Mouse (Mus musculus): ENCODE results near the gene Snap29. TPM values are rescaled to one million over a fixed set of nuclear protein-coding genes. Genes with fewer than 3 reads are reported as not detected.

Gene Snap29
- polyA plus RNA-seq, 1 experiment from 2014 or later, result 20.5 TPM

- Histone ChIP-seq H3K36me3 (peaks cover 55% of the 10 kb centered on the region), H3K9ac (no peak overlapping the region), H3K9me3 (no peaks in the 10 kb centered on the region), H3K4me2 (no peak overlapping the region), H3K4me3 (no peak overlapping the region), H3K4me1 (no peaks in the 10 kb centered on the region), H3K27me3 (no peaks in the 10 kb centered on the region), H3K27ac (no peak overlapping the region)
- ATAC-seq (ENCODE audit: insufficient number of reproducible peaks, low FRiP score, low TSS enrichment, low read depth), result no peak
- 79% methylated on average over 3 of the region's 3 CpGs for WGBS
Observed at GRCm38 (mm10) chr16:17423021-17423420, 17.2 kb downstream of the Snap29 start.

- H3K36me3 ChIP-seq, result peaks cover 21% of the 10 kb centered on the region
- H3K9ac ChIP-seq, result no peak overlapping the region
- H3K4me3 ChIP-seq, result no peak overlapping the region
- H3K4me1 ChIP-seq, result no peaks in the 10 kb centered on the region
- H3K4me2 ChIP-seq, result no peak overlapping the region
- H3K9me3 ChIP-seq, result no peaks in the 10 kb centered on the region
- no peak overlapping the region for H3K27ac ChIP-seq
- H3K27me3 ChIP-seq, result no peaks in the 10 kb centered on the region
- WGBS, result 59% methylated on average over 2 of the region's 2 CpGs
- no peak for ATAC-seq (ENCODE audit: insufficient number of reproducible peaks, low FRiP score, low TSS enrichment, low read depth)
Observed at GRCm38 (mm10) chr16:17432576-17432975, 26.8 kb downstream of the Snap29 start.

- peaks cover 19% of the 10 kb centered on the region for H3K4me1 ChIP-seq
- peak; percentile 94 for ATAC-seq (ENCODE audit: insufficient number of reproducible peaks, low FRiP score, low TSS enrichment, low read depth)
- no peaks in the 10 kb centered on the region for H3K9me3 ChIP-seq
- H3K4me3 ChIP-seq, result peak within 1 kb of the TSS; percentile 93
- H3K27ac ChIP-seq, result peak within 1 kb of the TSS; percentile 96
- H3K4me2 ChIP-seq, result peak within 1 kb of the TSS; percentile 67
- H3K9ac ChIP-seq, result peak within 1 kb of the TSS; percentile 91
- H3K27me3 ChIP-seq, result no peaks in the 10 kb centered on the region
- under 1% methylated on average over 63 of the region's 63 CpGs for WGBS
- H3K36me3 ChIP-seq, result peaks cover 12% of the 10 kb centered on the region
Observed at GRCm38 (mm10) chr16:17451541-17452372, 46.0 kb downstream of the Snap29 start, which contains the start of gene Crkl. Crkl (plus strand) TSS chr16:17451987.

GRCm38 (mm10) chr16:17452373-17452715, 46.6 kb downstream of the Snap29 start:
- H3K9me3 ChIP-seq, result no peaks in the 10 kb centered on the region
- H3K27ac ChIP-seq, result peak overlapping the region; percentile 96
- peak overlapping the region; percentile 93 for H3K4me3 ChIP-seq
- peak overlapping the region; percentile 91 for H3K9ac ChIP-seq
- peaks cover 15% of the 10 kb centered on the region for H3K36me3 ChIP-seq
- WGBS, result under 1% methylated on average over 24 of the region's 24 CpGs
- H3K4me1 ChIP-seq, result peaks cover 22% of the 10 kb centered on the region
- H3K4me2 ChIP-seq, result peak overlapping the region; percentile 67
- no peaks in the 10 kb centered on the region for H3K27me3 ChIP-seq
- ATAC-seq (ENCODE audit: insufficient number of reproducible peaks, low FRiP score, low TSS enrichment, low read depth), result no peak

- no peak for ATAC-seq (ENCODE audit: insufficient number of reproducible peaks, low FRiP score, low TSS enrichment, low read depth)
- Histone ChIP-seq H3K36me3 (peaks cover 32% of the 10 kb centered on the region), H3K4me1 (peaks cover 22% of the 10 kb centered on the region), H3K4me2 (no peak overlapping the region), H3K9me3 (no peaks in the 10 kb centered on the region), H3K27me3 (no peaks in the 10 kb centered on the region), H3K4me3 (no peak overlapping the region), H3K9ac (no peak overlapping the region), H3K27ac (no peak overlapping the region)
- 94% methylated on average over 1 of the region's 1 CpGs for WGBS
Observed at GRCm38 (mm10) chr16:17456901-17457300, 51.1 kb downstream of the Snap29 start.

GRCm38 (mm10) chr16:17460254-17460653, 54.5 kb downstream of the Snap29 start:
- H3K36me3 ChIP-seq, result peaks cover 32% of the 10 kb centered on the region
- WGBS, result 87% methylated on average over 4 of the region's 4 CpGs

GRCm38 (mm10) chr16:17461596-17461995, 55.8 kb downstream of the Snap29 start:
- WGBS, result 83% methylated on average over 1 of the region's 1 CpGs
- no peak overlapping the region for H3K27ac ChIP-seq
- H3K27me3 ChIP-seq, result no peaks in the 10 kb centered on the region
- H3K9me3 ChIP-seq, result no peaks in the 10 kb centered on the region
- no peak for ATAC-seq (ENCODE audit: insufficient number of reproducible peaks, low FRiP score, low TSS enrichment, low read depth)
- no peak overlapping the region for H3K4me3 ChIP-seq
- H3K9ac ChIP-seq, result no peak overlapping the region
- peaks cover 24% of the 10 kb centered on the region for H3K36me3 ChIP-seq
- H3K4me2 ChIP-seq, result no peak overlapping the region
- peaks cover 5% of the 10 kb centered on the region; the same call in 1 of the 2 replicates for H3K4me1 ChIP-seq

More at GRCm38 (mm10) chr16:17460254-17460653, 54.5 kb downstream of the Snap29 start:
- Histone ChIP-seq H3K27ac (no peak overlapping the region), H3K9me3 (no peaks in the 10 kb centered on the region), H3K9ac (no peak overlapping the region), H3K4me2 (no peak overlapping the region), H3K27me3 (no peaks in the 10 kb centered on the region), H3K4me1 (peaks cover 12% of the 10 kb centered on the region; the same call in 1 of the 2 replicates), H3K4me3 (no peak overlapping the region)
- no peak for ATAC-seq (ENCODE audit: insufficient number of reproducible peaks, low FRiP score, low TSS enrichment, low read depth)

GRCm38 (mm10) chr16:17463184-17463583, 57.4 kb downstream of the Snap29 start:
- H3K27me3 ChIP-seq, result no peaks in the 10 kb centered on the region
- no peak overlapping the region for H3K4me2 ChIP-seq
- H3K9me3 ChIP-seq, result no peaks in the 10 kb centered on the region
- WGBS, result 83% methylated on average over 2 of the region's 2 CpGs
- ATAC-seq (ENCODE audit: insufficient number of reproducible peaks, low FRiP score, low TSS enrichment, low read depth), result no peak
- no peak overlapping the region for H3K9ac ChIP-seq
- no peak overlapping the region for H3K27ac ChIP-seq
- H3K4me1 ChIP-seq, result no peaks in the 10 kb centered on the region
- H3K4me3 ChIP-seq, result no peak overlapping the region
- peaks cover 17% of the 10 kb centered on the region for H3K36me3 ChIP-seq

- H3K9me3 ChIP-seq, result no peaks in the 10 kb centered on the region
- no peaks in the 10 kb centered on the region for H3K4me1 ChIP-seq
- no peak overlapping the region for H3K9ac ChIP-seq
- H3K27ac ChIP-seq, result no peak overlapping the region
- no peaks in the 10 kb centered on the region for H3K27me3 ChIP-seq
- 84% methylated on average over 4 of the region's 4 CpGs for WGBS
- no peak for ATAC-seq (ENCODE audit: insufficient number of reproducible peaks, low FRiP score, low TSS enrichment, low read depth)
- H3K4me3 ChIP-seq, result no peak overlapping the region
- peaks cover 20% of the 10 kb centered on the region for H3K36me3 ChIP-seq
- no peak overlapping the region for H3K4me2 ChIP-seq
Observed at GRCm38 (mm10) chr16:17466875-17467663, 61.3 kb downstream of the Snap29 start.

- H3K9ac ChIP-seq, result no peak overlapping the region
- no peak overlapping the region for H3K4me3 ChIP-seq
- H3K9me3 ChIP-seq, result no peaks in the 10 kb centered on the region
- H3K27ac ChIP-seq, result no peak overlapping the region
- H3K4me1 ChIP-seq, result no peaks in the 10 kb centered on the region
- no peaks in the 10 kb centered on the region for H3K27me3 ChIP-seq
- no peak for ATAC-seq (ENCODE audit: insufficient number of reproducible peaks, low FRiP score, low TSS enrichment, low read depth)
- peaks cover 32% of the 10 kb centered on the region for H3K36me3 ChIP-seq
- 90% methylated on average over 6 of the region's 6 CpGs for WGBS
- no peak overlapping the region for H3K4me2 ChIP-seq
Observed at GRCm38 (mm10) chr16:17472498-17472897, 66.7 kb downstream of the Snap29 start.

- no peaks in the 10 kb centered on the region for H3K9me3 ChIP-seq
- no peak overlapping the region for H3K4me3 ChIP-seq
- no peak overlapping the region for H3K4me2 ChIP-seq
- no peak for ATAC-seq (ENCODE audit: insufficient number of reproducible peaks, low FRiP score, low TSS enrichment, low read depth)
- H3K27me3 ChIP-seq, result no peaks in the 10 kb centered on the region
- H3K4me1 ChIP-seq, result no peaks in the 10 kb centered on the region
- H3K9ac ChIP-seq, result no peak overlapping the region
- H3K27ac ChIP-seq, result no peak overlapping the region
- H3K36me3 ChIP-seq, result peaks cover 31% of the 10 kb centered on the region
Observed at GRCm38 (mm10) chr16:17474091-17474490, 68.3 kb downstream of the Snap29 start.

- Histone ChIP-seq H3K4me1 (no peaks in the 10 kb centered on the region), H3K27me3 (no peaks in the 10 kb centered on the region), H3K9ac (no peak overlapping the region), H3K36me3 (peaks cover 26% of the 10 kb centered on the region), H3K27ac (no peak overlapping the region), H3K4me3 (no peak overlapping the region), H3K4me2 (no peak overlapping the region), H3K9me3 (no peaks in the 10 kb centered on the region)
- whole genome bisulfite sequencing, result 77% methylated on average over 2 of the region's 2 CpGs
- no peak for ATAC-seq (ENCODE audit: insufficient number of reproducible peaks, low FRiP score, low TSS enrichment, low read depth)
Observed at GRCm38 (mm10) chr16:17474761-17475160, 69.0 kb downstream of the Snap29 start.
